Mouse (Mus musculus) embryonic fibroblast, embryonic 13.5 days (primary cell): ENCODE measurements at regions not wholly inside any gene's neighbourhood (a gene's known extent, or its start where the extent isn't known, plus 50 kb on each side); places are given as distances from the start of the nearest gene placed in this dataset.
"Not testable (repeated sequence)": the region's sequence is repeated elsewhere in the genome, so short reads cannot be mapped to it uniquely, and the experiment has no call there.

Experiments used
- H3K27ac ChIP-seq: 2 replicates; pipeline ENCODE4 v1.5.1; 2012; ENCODE audit warnings: low read length, control low read depth, inconsistent platforms; ENCODE audit not compliant: insufficient read depth
- H3K4me1 ChIP-seq: 2 replicates; pipeline ENCODE4 v1.6.1; 2011; ENCODE audit warnings: low read length; ENCODE audit not compliant: control insufficient read depth, insufficient read depth
- H3K4me3 ChIP-seq: 2 replicates; pipeline ENCODE4 v1.5.1; 2011; ENCODE audit warnings: mild to moderate bottlenecking, control low read depth, low read length; ENCODE audit not compliant: insufficient read depth
- CTCF ChIP-seq: IDR thresholded peaks from 2 replicates; pipeline ENCODE4 v1.5.1; 2011; ENCODE audit warnings: mild to moderate bottlenecking, control low read depth, low read length, moderate library complexity, borderline replicate concordance; ENCODE audit not compliant: insufficient read depth
- POLR2A ChIP-seq: IDR thresholded peaks from 2 replicates; pipeline ENCODE4 v1.6.1; 2011; ENCODE audit warnings: low read depth, mild to moderate bottlenecking, control low read depth, low read length, moderate library complexity

GRCm38 (mm10) chr12:54527577-54527976 lies 128.8 kb downstream of the Sptssa start:
- H3K27ac ChIP-seq = no peak overlapping the region
- H3K4me1 ChIP-seq = no peaks in the 10 kb centered on the region
- no peak overlapping the region for H3K4me3 ChIP-seq
- TF ChIP-seq CTCF (no peak), POLR2A (no peak)

GRCm38 (mm10) chr12:54520406-54520805 lies 136.0 kb downstream of the Sptssa start:
- no peak for TF ChIP-seq POLR2A
- TF ChIP-seq CTCF = no peak
- H3K4me3 ChIP-seq = no peak overlapping the region
- H3K27ac ChIP-seq = no peak overlapping the region
- H3K4me1 ChIP-seq = peaks cover 5% of the 10 kb centered on the region; the same call in 1 of the 2 replicates

GRCm38 (mm10) chr12:54519370-54519769 lies 137.0 kb downstream of the Sptssa start:
- H3K4me1 ChIP-seq = peaks cover 5% of the 10 kb centered on the region; the same call in 1 of the 2 replicates
- H3K27ac ChIP-seq = no peak overlapping the region
- no peak overlapping the region for H3K4me3 ChIP-seq
- no peak for TF ChIP-seq POLR2A
- TF ChIP-seq CTCF = no peak

- Histone ChIP-seq H3K4me3 (no peak overlapping the region), H3K4me1 (peaks cover 5% of the 10 kb centered on the region; the same call in 1 of the 2 replicates), H3K27ac (no peak overlapping the region)
- TF ChIP-seq CTCF (no peak), POLR2A (no peak)
These were observed 139.1 kb downstream of the Sptssa start for GRCm38 (mm10) chr12:54517265-54517664.

- H3K27ac ChIP-seq = 0 out of 2 replicates have a peak overlapping the region, but pooled peaks have one; percentile 17
- 0 out of 2 replicates have a peak, but pooled peaks cover 5% of the 10 kb centered on the region for H3K4me1 ChIP-seq
- no peak overlapping the region for H3K4me3 ChIP-seq
- TF ChIP-seq POLR2A (no peak), CTCF (no peak)
These were observed 139.9 kb downstream of the Sptssa start for GRCm38 (mm10) chr12:54516463-54516862.

- 0 out of 2 replicates have a peak overlapping the region, but pooled peaks have one; percentile 17 for H3K27ac ChIP-seq
- not testable (repeated sequence) for H3K4me1 ChIP-seq, H3K4me3 ChIP-seq
These were observed 140.3 kb downstream of the Sptssa start for GRCm38 (mm10) chr12:54516039-54516438.

- no peak overlapping the region for H3K27ac ChIP-seq
- TF ChIP-seq POLR2A = no peak
- TF ChIP-seq CTCF = no peak
- H3K4me3 ChIP-seq = no peak overlapping the region
- H3K4me1 ChIP-seq = no peaks in the 10 kb centered on the region
These were observed 146.5 kb downstream of the Sptssa start for GRCm38 (mm10) chr12:54509903-54510302.

- TF ChIP-seq POLR2A (no peak), CTCF (no peak)
- Histone ChIP-seq H3K4me3 (no peak overlapping the region), H3K27ac (no peak overlapping the region)
These were observed 153.6 kb downstream of the Sptssa start for GRCm38 (mm10) chr12:54502775-54503174.

GRCm38 (mm10) chr12:54499963-54500362 lies 156.4 kb downstream of the Sptssa start:
- H3K27ac ChIP-seq = no peak overlapping the region
- no peak for TF ChIP-seq POLR2A
- TF ChIP-seq CTCF = no peak
- peaks cover 8% of the 10 kb centered on the region for H3K4me1 ChIP-seq
- no peak overlapping the region for H3K4me3 ChIP-seq

More at GRCm38 (mm10) chr12:54502775-54503174, 153.6 kb downstream of the Sptssa start:
- H3K4me1 ChIP-seq = no peaks in the 10 kb centered on the region

- peaks cover 16% of the 10 kb centered on the region for H3K4me1 ChIP-seq
- H3K27ac ChIP-seq = peak overlapping the region; percentile 69
- H3K4me3 ChIP-seq = no peak overlapping the region
- TF ChIP-seq CTCF (no peak), POLR2A (no peak)
These were observed 160.5 kb downstream of the Sptssa start for GRCm38 (mm10) chr12:54495701-54496374.
